Mouse (Mus musculus) cerebellum, postnatal 25 days (tissue): ENCODE measurements around the gene Zfp493.
"Not testable (repeated sequence)": the region's sequence is repeated elsewhere in the genome, so short reads cannot be mapped to it uniquely, and the experiment has no call there.

ENCODE experiments used
- DNase-seq, 2 experiments: peaks; one replicate each; pipeline ENCODE4 v3.0.0; 2021; ENCODE audit warnings: mixed read lengths in 2 of 2

Zfp493 gene

GRCm38 (mm10) chr13:67779265-67780221 is at the start of gene Zfp493:
TSS of gene Zfp493 (plus strand) at chr13:67779693.
- peak; percentile 67 to 71 for DNase-seq

- DNase-seq: not testable (repeated sequence)
These were observed 45.1 kb upstream of the Zfp493 start for GRCm38 (mm10) chr13:67734391-67734790.

GRCm38 (mm10) chr13:67742941-67743340 is 36.6 kb upstream of the Zfp493 start:
- no peak for DNase-seq

- no peak for DNase-seq
These were observed 35.6 kb upstream of the Zfp493 start for GRCm38 (mm10) chr13:67743896-67744295.

DNA sequence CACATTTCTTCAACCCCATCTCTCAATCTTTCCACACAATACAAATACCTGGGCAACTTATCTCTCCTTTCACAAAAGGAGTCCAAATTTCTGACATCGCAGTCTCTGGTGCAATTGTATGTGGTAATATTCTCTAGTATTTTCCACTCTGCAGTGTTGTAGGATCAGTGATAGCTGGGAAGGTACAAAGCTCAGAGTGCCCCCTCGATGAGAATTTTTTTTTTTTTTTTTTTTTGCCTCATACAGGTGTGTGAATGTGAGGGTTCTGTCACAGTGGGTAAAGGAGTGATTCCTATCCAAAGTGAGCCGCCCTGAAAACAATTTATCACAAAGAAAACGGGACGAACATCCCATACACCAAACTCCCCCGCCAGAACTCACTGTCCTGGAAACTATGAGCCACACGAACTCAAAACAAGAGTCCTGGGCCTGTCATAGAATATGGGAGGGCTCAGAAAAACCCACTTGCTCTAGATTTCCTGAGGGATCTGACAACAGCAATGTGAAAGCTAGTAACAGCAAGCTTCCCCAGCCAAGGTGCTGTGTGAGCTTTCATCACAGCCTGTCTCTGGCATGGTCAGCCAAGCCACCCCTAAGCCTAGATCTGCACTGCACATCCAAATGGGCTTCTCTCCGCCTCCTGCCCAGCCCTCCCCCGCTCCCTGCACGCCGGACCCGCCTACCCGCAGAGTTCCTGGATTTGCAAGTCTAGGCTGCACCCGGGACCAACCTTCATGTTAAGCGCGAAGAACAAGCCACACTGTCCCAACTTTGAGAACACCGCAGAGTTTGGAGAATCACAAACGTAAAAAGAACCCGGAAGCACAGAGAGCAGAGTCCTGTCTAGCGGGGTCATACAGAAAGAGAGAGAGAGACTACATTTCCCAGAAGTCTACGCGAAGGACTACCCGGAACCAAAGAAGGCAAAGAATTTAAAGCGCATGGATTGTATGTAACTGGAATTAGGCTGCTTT is 24.9 kb upstream of the Zfp493 start, which contains the start of gene Zfp85:
TSS of gene Zfp85 (minus strand) at position 896 of the 974 bp plus-strand sequence.
- peak; percentile 69 to 75 for DNase-seq

GRCm38 (mm10) chr13:67755761-67756160 is 23.7 kb upstream of the Zfp493 start:
- no peak for DNase-seq

GRCm38 (mm10) chr13:67759966-67760365 is 19.5 kb upstream of the Zfp493 start:
- DNase-seq: no peak

- DNase-seq: no peak
These were observed 16.3 kb upstream of the Zfp493 start for GRCm38 (mm10) chr13:67763031-67763768.

- no peak for DNase-seq
These were observed 12.5 kb downstream of the Zfp493 start for GRCm38 (mm10) chr13:67791921-67792455.

DNA sequence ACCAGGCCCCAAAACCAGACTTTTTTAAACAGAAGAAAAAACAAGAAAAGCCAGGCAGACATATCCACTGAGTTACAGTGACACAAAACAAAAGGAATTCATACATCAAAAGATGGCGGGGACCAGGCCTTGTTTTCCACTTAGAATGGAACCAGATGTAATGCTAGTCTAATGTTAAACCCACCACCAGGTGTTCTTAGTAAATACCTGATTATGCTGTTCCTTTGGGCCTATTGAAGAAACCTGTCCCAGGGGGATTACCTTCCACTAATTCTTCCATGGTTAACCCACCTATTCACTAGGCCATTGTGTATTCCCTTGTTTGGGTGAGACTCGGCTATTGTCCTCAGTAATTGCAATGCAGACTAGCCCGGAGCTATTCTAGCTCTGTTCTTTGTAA is 19.1 kb downstream of the Zfp493 start:
- DNase-seq: no peak

DNA sequence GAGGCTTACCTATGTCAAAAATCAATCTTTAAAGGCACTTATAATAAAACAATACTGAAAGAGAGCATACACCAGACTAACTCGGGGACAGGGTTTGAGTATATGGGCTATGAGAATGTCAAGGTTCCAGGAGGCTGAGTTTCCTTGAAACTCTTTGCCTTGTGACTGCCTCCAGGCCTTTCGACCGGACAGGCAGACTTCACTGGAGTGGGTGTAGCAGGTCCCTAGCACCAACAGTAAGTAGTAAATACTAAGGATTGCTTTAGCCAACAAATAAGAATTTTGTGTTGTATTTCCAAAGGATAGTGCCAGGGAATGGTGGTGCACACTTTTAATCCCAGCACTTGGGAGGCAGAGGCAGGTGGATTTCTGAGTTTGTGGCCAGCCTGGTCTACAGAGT is 19.7 kb downstream of the Zfp493 start:
- DNase-seq: not testable (repeated sequence)

DNA sequence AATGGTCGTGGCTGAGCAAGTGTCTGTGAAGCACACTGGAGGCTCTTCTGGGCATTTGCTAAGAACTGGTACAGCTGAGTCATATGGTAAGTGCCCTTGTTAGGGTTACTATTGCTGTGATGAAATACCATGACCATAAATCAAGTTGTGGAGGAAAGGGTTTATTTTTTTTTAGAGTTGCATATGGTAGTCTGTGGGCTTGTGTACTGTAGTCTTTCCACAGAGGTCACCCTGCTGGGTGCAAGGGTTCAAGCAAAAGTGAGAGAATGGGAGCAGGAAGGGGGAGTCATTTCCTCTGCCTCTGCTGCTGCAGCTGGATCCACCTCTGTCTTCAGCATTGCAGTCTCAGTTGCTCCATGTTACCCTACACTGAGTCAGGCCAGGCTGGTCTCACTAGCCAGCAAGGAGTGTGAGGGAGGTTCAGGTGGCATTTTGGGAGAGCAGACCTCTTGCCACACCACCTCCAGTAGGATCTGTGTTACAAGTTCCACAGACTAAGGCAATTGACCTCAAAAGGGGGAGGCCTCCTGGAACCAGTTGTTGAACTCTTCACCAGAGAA is 32.2 kb downstream of the Zfp493 start:
- DNase-seq: no peak

- DNase-seq: no peak
These were observed 33.6 kb downstream of the Zfp493 start for GRCm38 (mm10) chr13:67812961-67813709.

DNA sequence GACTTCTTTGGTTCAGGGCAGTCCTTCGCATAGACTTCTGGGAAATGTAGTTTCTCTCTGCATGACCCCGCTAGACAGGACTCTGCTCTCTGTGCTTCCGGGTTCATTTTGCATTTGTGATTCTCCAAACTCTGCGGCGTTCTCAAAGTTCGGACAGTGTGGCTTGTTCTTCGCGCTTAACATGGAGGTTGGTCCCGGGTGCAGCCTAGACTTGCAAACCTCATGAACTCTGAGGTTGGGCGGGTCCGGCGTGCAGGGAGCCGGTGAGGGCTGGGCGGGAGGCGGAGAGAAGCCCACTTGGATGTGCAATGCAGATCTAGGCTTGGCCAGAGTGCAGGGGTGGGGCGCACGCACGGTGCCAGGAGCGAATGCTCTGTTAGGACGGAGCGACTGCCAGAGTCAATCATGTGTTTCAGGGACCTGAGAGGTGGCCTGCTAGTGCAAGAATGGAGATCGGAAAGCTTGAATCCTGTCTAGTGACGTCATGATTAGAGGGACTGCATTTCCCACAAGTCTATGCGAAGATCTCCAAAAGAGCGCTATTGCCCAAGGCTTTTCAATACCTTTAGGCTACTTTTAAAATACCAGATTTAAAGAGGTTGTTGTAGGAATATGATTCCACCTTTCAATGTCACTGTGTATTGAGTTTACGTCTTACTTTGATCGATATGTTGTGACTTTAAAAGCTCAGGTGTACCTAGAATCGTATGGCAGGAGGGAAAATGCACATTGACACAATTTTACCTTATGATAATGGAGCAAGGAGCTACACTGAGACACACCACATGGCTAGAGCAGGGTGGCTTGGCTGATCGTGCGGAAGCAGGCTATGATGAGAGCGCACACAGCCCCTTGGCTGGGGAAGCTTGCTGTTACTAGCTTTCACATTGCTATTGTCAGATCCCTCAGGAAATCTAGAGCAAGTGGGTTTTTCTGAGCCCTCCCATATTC is 34.5 kb downstream of the Zfp493 start, which contains the start of gene Zfp273:
TSS of gene Zfp273 (plus strand) at position 31 of the 951 bp plus-strand sequence.
- DNase-seq: peak; percentile 78 to 87

DNA sequence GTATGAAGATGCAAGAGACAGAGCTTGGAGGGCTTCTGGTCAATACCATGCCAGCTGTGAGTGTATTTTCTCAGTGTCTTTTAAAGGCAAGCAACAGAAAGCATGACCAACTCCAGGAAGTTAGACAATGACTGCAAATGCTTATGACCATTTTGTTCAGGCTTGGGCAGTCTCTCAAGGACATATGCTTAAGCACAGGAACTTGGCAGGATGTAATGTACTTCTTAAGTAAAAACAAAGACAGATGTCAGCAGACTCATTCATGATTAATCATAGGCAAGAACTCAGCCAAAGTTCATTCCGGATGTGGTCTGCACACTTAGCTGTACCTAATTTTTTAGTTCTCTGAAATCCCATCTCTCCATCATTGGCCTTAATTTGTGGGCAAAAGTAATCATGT is 39.1 kb downstream of the Zfp493 start:
- DNase-seq: no peak

GRCm38 (mm10) chr13:67830911-67831336 is 51.4 kb downstream of the Zfp493 start, which contains the start of gene Gm10037:
TSS of gene Gm10037 (plus strand) at chr13:67831106.
- peak; percentile 71 to 76 for DNase-seq

GRCm38 (mm10) chr13:67833137-67833536 is 53.6 kb downstream of the Zfp493 start:
- DNase-seq: not testable (repeated sequence)
